Mouse (Mus musculus) kidney, postnatal 25 days (tissue): ENCODE data around the gene Cpn2.

ENCODE experiments used
- DNase-seq, 2 experiments: peaks; one replicate each; pipeline ENCODE4 v3.0.0; 2021; ENCODE audit warnings: mixed read lengths in 2 of 2

Gene Cpn2

GRCm38 (mm10) chr16:30267359-30267758 lies at the start of gene Cpn2:
Cpn2 (minus strand) TSS chr16:30267499.
- DNase-seq: no peak

GRCm38 (mm10) chr16:30314236-30314635 lies 46.9 kb upstream of the Cpn2 start:
- no peak for DNase-seq

- no peak for DNase-seq
Measured at GRCm38 (mm10) chr16:30310647-30311046, 43.3 kb upstream of the Cpn2 start, which contains the start of gene Gp5. Gp5 (minus strand) TSS chr16:30310779.

GRCm38 (mm10) chr16:30310171-30310515 lies 42.8 kb upstream of the Cpn2 start:
- DNase-seq: no peak

GRCm38 (mm10) chr16:30309395-30310170 lies 42.3 kb upstream of the Cpn2 start:
- no peak for DNase-seq

GRCm38 (mm10) chr16:30308616-30309394 lies 41.5 kb upstream of the Cpn2 start:
- peak; percentile 12 to 57 for DNase-seq

- peak in 1 of 2 experiments; percentile 37 for DNase-seq
Measured at GRCm38 (mm10) chr16:30307961-30308615, 40.8 kb upstream of the Cpn2 start.

- DNase-seq: no peak
Measured at GRCm38 (mm10) chr16:30307306-30307705, 40.0 kb upstream of the Cpn2 start.

- DNase-seq: no peak
Measured at GRCm38 (mm10) chr16:30306102-30306501, 38.8 kb upstream of the Cpn2 start.

- no peak for DNase-seq
Measured at GRCm38 (mm10) chr16:30304236-30304635, 36.9 kb upstream of the Cpn2 start.

GRCm38 (mm10) chr16:30303411-30303810 lies 36.1 kb upstream of the Cpn2 start:
- DNase-seq: no peak

- no peak for DNase-seq
Measured at GRCm38 (mm10) chr16:30302686-30303085, 35.4 kb upstream of the Cpn2 start.

- no peak for DNase-seq
Measured at GRCm38 (mm10) chr16:30299711-30300277, 32.5 kb upstream of the Cpn2 start.

GRCm38 (mm10) chr16:30297450-30297849 lies 30.2 kb upstream of the Cpn2 start:
- no peak for DNase-seq

- DNase-seq: no peak
Measured at GRCm38 (mm10) chr16:30296601-30297275, 29.4 kb upstream of the Cpn2 start.

- DNase-seq: no peak
Measured at GRCm38 (mm10) chr16:30295106-30295505, 27.8 kb upstream of the Cpn2 start.

- DNase-seq: no peak
Measured at GRCm38 (mm10) chr16:30290436-30290835, 23.1 kb upstream of the Cpn2 start.

GRCm38 (mm10) chr16:30285701-30286100 lies 18.4 kb upstream of the Cpn2 start:
- DNase-seq: no peak

- DNase-seq: peak; percentile 45 to 50
Measured at GRCm38 (mm10) chr16:30283743-30284337, 16.5 kb upstream of the Cpn2 start.

GRCm38 (mm10) chr16:30282844-30283495 lies 15.7 kb upstream of the Cpn2 start, which contains the start of gene Lrrc15:
Lrrc15 (minus strand) TSS chr16:30283256.
- DNase-seq: peak in 1 of 2 experiments; percentile 3

- no peak for DNase-seq
Measured at GRCm38 (mm10) chr16:30280676-30281297, 13.5 kb upstream of the Cpn2 start.
